Mouse (Mus musculus) G1E (cell line): ENCODE measurements around the gene Mgat4b.

Experiments used
- CTCF ChIP-seq: IDR thresholded peaks from 2 replicates; pipeline ENCODE4 v1.5.1; 2012; ENCODE audit warnings: low read depth, low read length, inconsistent platforms, mixed read lengths
- GATA1 ChIP-seq: IDR thresholded peaks from 2 replicates; pipeline ENCODE4 v1.6.1; 2012; ENCODE audit warnings: borderline replicate concordance, low read length, inconsistent platforms, mixed read lengths
- GATA2 ChIP-seq: IDR thresholded peaks from 2 replicates; pipeline ENCODE4 v1.6.1; 2012; ENCODE audit warnings: low read depth, low read length, inconsistent platforms, borderline replicate concordance
- POLR2AphosphoS5 ChIP-seq: IDR thresholded peaks from 2 replicates; pipeline ENCODE4 v1.6.1; 2012; ENCODE audit warnings: low read depth, low read length, inconsistent platforms; ENCODE audit not compliant: insufficient replicate concordance
- TAL1 ChIP-seq: conservative IDR thresholded peaks from 2 replicates; pipeline ENCODE4 v1.6.1; 2012; ENCODE audit warnings: low read depth, low read length, inconsistent platforms, mixed read lengths

DNA sequence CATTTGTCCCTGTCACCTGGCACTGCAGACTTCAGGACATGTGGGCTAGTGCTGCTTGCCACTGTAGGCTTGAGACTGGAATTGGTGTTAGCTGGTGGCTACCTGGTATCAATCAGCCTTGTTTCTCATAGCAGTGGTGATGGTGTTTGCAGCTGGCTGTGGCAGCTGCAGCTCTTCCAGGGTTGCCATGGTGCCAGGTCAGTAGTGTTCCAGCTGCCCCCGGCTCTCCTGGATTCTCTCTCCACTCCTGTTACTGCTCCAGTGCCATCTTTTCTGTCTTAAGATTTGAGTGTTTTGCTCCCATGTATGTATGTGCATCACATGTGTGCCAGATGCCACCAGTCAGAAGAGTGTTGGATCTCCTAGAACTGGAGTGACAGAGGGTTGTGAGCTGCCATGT is 42.7 kb downstream of the Mgat4b start:
- no peak for TF ChIP-seq CTCF
- no peak for TF ChIP-seq GATA1
- no peak for TF ChIP-seq TAL1
- no peak for TF ChIP-seq POLR2AphosphoS5
- no peak for TF ChIP-seq GATA2
